Mouse (Mus musculus): Measurements from ENCODE around the gene 4933427D14Rik. TPM values are rescaled to one million over a fixed set of nuclear protein-coding genes. Genes with fewer than 3 reads are reported as not detected.

4933427D14Rik gene
- total RNA-seq, 1 experiment, result 8.3 TPM

GRCm38 (mm10) chr11:72184252-72184651, 23.0 kb downstream of the 4933427D14Rik start:
- Histone ChIP-seq H3K27ac (ENCODE audit: insufficient read depth, low read depth, low read length, poor library complexity, severe bottlenecking) (no peak overlapping the region), H3K4me3 (ENCODE audit: insufficient read depth in 1 of 2, low read depth in 1 of 2, low read length in 2 of 2, poor library complexity in 1 of 2, severe bottlenecking in 1 of 2) (no peak overlapping the region), H3K36me3 (ENCODE audit: control insufficient read depth, insufficient read depth, low read length, poor library complexity, severe bottlenecking) (no peaks in the 10 kb centered on the region; the same call in 1 of the 2 replicates), H3K9me3 (ENCODE audit: control insufficient read depth, insufficient read depth, low read depth, low read length) (no peaks in the 10 kb centered on the region), H3K4me1 (ENCODE audit: control insufficient read depth in 2 of 2, insufficient read depth in 2 of 2, low read length in 2 of 2, poor library complexity in 1 of 2) (peaks cover 0 to 8% of the 10 kb centered on the region in 2 experiments; a peak in 1 of 4 replicates), H3K9ac (ENCODE audit: insufficient read depth, low read depth, low read length, poor library complexity, severe bottlenecking) (no peak overlapping the region)
- TF ChIP-seq CHD2 (IDR thresholded peaks at IDR 0.05; ENCODE audit: low read depth, low read length), result no peak
- TF ChIP-seq ZC3H11A (IDR thresholded peaks at IDR 0.05; ENCODE audit: borderline replicate concordance, low read depth, low read length), result no peak
- TF ChIP-seq HCFC1 (IDR thresholded peaks at IDR 0.05; ENCODE audit: borderline replicate concordance, insufficient read depth, low read length), result no peak
- TF ChIP-seq MAFK (IDR thresholded peaks at IDR 0.05; ENCODE audit: insufficient read depth, low read depth, low read length), result no peak
- no peak for TF ChIP-seq ZNF384 (IDR thresholded peaks at IDR 0.05; ENCODE audit: low read depth, low read length)
- in situ Hi-C loops (cut with MboI; ENCODE audit: low sequenced_read_pairs in 2 of 2, unreplicated experiment in 2 of 2), result no loop called here
- DNase-seq (ENCODE audit: low read depth, low spot score), result no peak

GRCm38 (mm10) chr11:72181136-72181535, 26.1 kb downstream of the 4933427D14Rik start:
- Histone ChIP-seq H3K36me3 (ENCODE audit: control insufficient read depth, insufficient read depth, low read length, poor library complexity, severe bottlenecking) (no peaks in the 10 kb centered on the region; the same call in 1 of the 2 replicates), H3K4me3 (ENCODE audit: insufficient read depth in 1 of 2, low read depth in 1 of 2, low read length in 2 of 2, poor library complexity in 1 of 2, severe bottlenecking in 1 of 2) (no peak overlapping the region), H3K4me1 (ENCODE audit: control insufficient read depth in 2 of 2, insufficient read depth in 2 of 2, low read length in 2 of 2, poor library complexity in 1 of 2) (peaks cover 0 to 3% of the 10 kb centered on the region in 2 experiments; a peak in 2 of 4 replicates), H3K9ac (ENCODE audit: insufficient read depth, low read depth, low read length, poor library complexity, severe bottlenecking) (no peak overlapping the region), H3K27ac (ENCODE audit: insufficient read depth, low read depth, low read length, poor library complexity, severe bottlenecking) (no peak overlapping the region), H3K9me3 (ENCODE audit: control insufficient read depth, insufficient read depth, low read depth, low read length) (no peaks in the 10 kb centered on the region)
- no peak for DNase-seq (ENCODE audit: low read depth, low spot score)
- in situ Hi-C loops (cut with MboI; ENCODE audit: low sequenced_read_pairs in 2 of 2, unreplicated experiment in 2 of 2), result no loop called here
- no peak for TF ChIP-seq ZC3H11A (IDR thresholded peaks at IDR 0.05; ENCODE audit: borderline replicate concordance, low read depth, low read length)
- TF ChIP-seq ZNF384 (IDR thresholded peaks at IDR 0.05; ENCODE audit: low read depth, low read length), result no peak
- no peak for TF ChIP-seq MAFK (IDR thresholded peaks at IDR 0.05; ENCODE audit: insufficient read depth, low read depth, low read length)
- TF ChIP-seq CHD2 (IDR thresholded peaks at IDR 0.05; ENCODE audit: low read depth, low read length), result no peak
- TF ChIP-seq HCFC1 (IDR thresholded peaks at IDR 0.05; ENCODE audit: borderline replicate concordance, insufficient read depth, low read length), result no peak

GRCm38 (mm10) chr11:72180556-72180955, 26.7 kb downstream of the 4933427D14Rik start:
- Histone ChIP-seq H3K36me3 (ENCODE audit: control insufficient read depth, insufficient read depth, low read length, poor library complexity, severe bottlenecking) (no peaks in the 10 kb centered on the region; the same call in 1 of the 2 replicates), H3K4me3 (ENCODE audit: insufficient read depth in 1 of 2, low read depth in 1 of 2, low read length in 2 of 2, poor library complexity in 1 of 2, severe bottlenecking in 1 of 2) (no peak overlapping the region), H3K9ac (ENCODE audit: insufficient read depth, low read depth, low read length, poor library complexity, severe bottlenecking) (no peak overlapping the region), H3K4me1 (ENCODE audit: control insufficient read depth in 2 of 2, insufficient read depth in 2 of 2, low read length in 2 of 2, poor library complexity in 1 of 2) (peaks cover 0 to 2% of the 10 kb centered on the region in 2 experiments; a peak in 2 of 4 replicates), H3K9me3 (ENCODE audit: control insufficient read depth, insufficient read depth, low read depth, low read length) (no peaks in the 10 kb centered on the region), H3K27ac (ENCODE audit: insufficient read depth, low read depth, low read length, poor library complexity, severe bottlenecking) (no peak overlapping the region)
- in situ Hi-C loops (cut with MboI; ENCODE audit: low sequenced_read_pairs in 2 of 2, unreplicated experiment in 2 of 2), result no loop called here
- TF ChIP-seq ZC3H11A (IDR thresholded peaks at IDR 0.05; ENCODE audit: borderline replicate concordance, low read depth, low read length), result no peak
- DNase-seq (ENCODE audit: low read depth, low spot score), result no peak

GRCm38 (mm10) chr11:72176553-72176952, 30.7 kb downstream of the 4933427D14Rik start:
- H3K4me1 ChIP-seq (ENCODE audit: control insufficient read depth in 2 of 2, insufficient read depth in 2 of 2, low read length in 2 of 2, poor library complexity in 1 of 2), result peaks cover 0 to 2% of the 10 kb centered on the region in 2 experiments; a peak in 2 of 4 replicates
- no peak overlapping the region for H3K27ac ChIP-seq (ENCODE audit: insufficient read depth, low read depth, low read length, poor library complexity, severe bottlenecking)
- DNase-seq (ENCODE audit: low read depth, low spot score), result peak; percentile 37
- peaks cover 8% of the 10 kb centered on the region; the same call in 1 of the 2 replicates for H3K36me3 ChIP-seq (ENCODE audit: control insufficient read depth, insufficient read depth, low read length, poor library complexity, severe bottlenecking)
- TF ChIP-seq ZNF384 (IDR thresholded peaks at IDR 0.05; ENCODE audit: low read depth, low read length) (no peak), MAFK (IDR thresholded peaks at IDR 0.05; ENCODE audit: insufficient read depth, low read depth, low read length) (no peak), ZC3H11A (IDR thresholded peaks at IDR 0.05; ENCODE audit: borderline replicate concordance, low read depth, low read length) (no peak), CHD2 (IDR thresholded peaks at IDR 0.05; ENCODE audit: low read depth, low read length) (no peak), HCFC1 (IDR thresholded peaks at IDR 0.05; ENCODE audit: borderline replicate concordance, insufficient read depth, low read length) (no peak)
- no peak overlapping the region for H3K4me3 ChIP-seq (ENCODE audit: insufficient read depth in 1 of 2, low read depth in 1 of 2, low read length in 2 of 2, poor library complexity in 1 of 2, severe bottlenecking in 1 of 2)
- in situ Hi-C loops (cut with MboI; ENCODE audit: low sequenced_read_pairs in 2 of 2, unreplicated experiment in 2 of 2), result no loop called here
- H3K9ac ChIP-seq (ENCODE audit: insufficient read depth, low read depth, low read length, poor library complexity, severe bottlenecking), result no peak overlapping the region
- H3K9me3 ChIP-seq (ENCODE audit: control insufficient read depth, insufficient read depth, low read depth, low read length), result no peaks in the 10 kb centered on the region

- H3K27ac ChIP-seq (ENCODE audit: insufficient read depth, low read depth, low read length, poor library complexity, severe bottlenecking), result no peak overlapping the region
- no peak overlapping the region for H3K9ac ChIP-seq (ENCODE audit: insufficient read depth, low read depth, low read length, poor library complexity, severe bottlenecking)
- H3K9me3 ChIP-seq (ENCODE audit: control insufficient read depth, insufficient read depth, low read depth, low read length), result no peaks in the 10 kb centered on the region
- no peak for TF ChIP-seq ZNF384 (IDR thresholded peaks at IDR 0.05; ENCODE audit: low read depth, low read length)
- TF ChIP-seq HCFC1 (IDR thresholded peaks at IDR 0.05; ENCODE audit: borderline replicate concordance, insufficient read depth, low read length), result no peak
- TF ChIP-seq CHD2 (IDR thresholded peaks at IDR 0.05; ENCODE audit: low read depth, low read length), result no peak
- TF ChIP-seq MAFK (IDR thresholded peaks at IDR 0.05; ENCODE audit: insufficient read depth, low read depth, low read length), result no peak
- TF ChIP-seq ZC3H11A (IDR thresholded peaks at IDR 0.05; ENCODE audit: borderline replicate concordance, low read depth, low read length), result no peak
- in situ Hi-C loops (cut with MboI; ENCODE audit: low sequenced_read_pairs in 2 of 2, unreplicated experiment in 2 of 2), result no loop called here
- peaks cover 8% of the 10 kb centered on the region; the same call in 1 of the 2 replicates for H3K36me3 ChIP-seq (ENCODE audit: control insufficient read depth, insufficient read depth, low read length, poor library complexity, severe bottlenecking)
- no peak for DNase-seq (ENCODE audit: low read depth, low spot score)
- H3K4me3 ChIP-seq (ENCODE audit: insufficient read depth in 1 of 2, low read depth in 1 of 2, low read length in 2 of 2, poor library complexity in 1 of 2, severe bottlenecking in 1 of 2), result no peak overlapping the region
- peaks cover 0 to 2% of the 10 kb centered on the region in 2 experiments; a peak in 2 of 4 replicates for H3K4me1 ChIP-seq (ENCODE audit: control insufficient read depth in 2 of 2, insufficient read depth in 2 of 2, low read length in 2 of 2, poor library complexity in 1 of 2)
These were observed 31.3 kb downstream of the 4933427D14Rik start for GRCm38 (mm10) chr11:72175966-72176365.

Data from ES-E14 (cell line).